Mouse (Mus musculus): ENCODE data around the gene Clrn2. TPM values are rescaled to one million over a fixed set of nuclear protein-coding genes. Genes with fewer than 3 reads are reported as not detected.

Clrn2 gene
- polyA plus RNA-seq, 1 experiment from 2014 or later, result not detected

GRCm38 (mm10) chr5:45475771-45476170 is 22.2 kb downstream of the Clrn2 start:
- no peaks in the 10 kb centered on the region for H3K27me3 ChIP-seq (replicated peaks; ENCODE audit: control insufficient read depth, insufficient read depth, low read length)
- H3K4me1 ChIP-seq (ENCODE audit: control insufficient read depth, insufficient read depth, low read length), result peaks cover 4% of the 10 kb centered on the region; the same call in 1 of the 2 replicates
- H3K9me3 ChIP-seq (replicated peaks; ENCODE audit: control insufficient read depth, low read length), result no peaks in the 10 kb centered on the region
- ATAC-seq (no peak), DNase-seq (ENCODE audit: low spot score) (no peak)
- no peak overlapping the region for H3K4me3 ChIP-seq (ENCODE audit: low read depth, low read length)
- H3K4me2 ChIP-seq (ENCODE audit: low read length), result no peak overlapping the region
- no peak overlapping the region for H3K27ac ChIP-seq (ENCODE audit: low read depth, low read length)
- no peak overlapping the region for H3K9ac ChIP-seq (ENCODE audit: low read length)
- whole genome bisulfite sequencing, result 73% methylated on average over 5 of the region's 5 CpGs
- no peaks in the 10 kb centered on the region for H3K36me3 ChIP-seq (ENCODE audit: control insufficient read depth, insufficient read depth, low read length)

- no peak overlapping the region for H3K27ac ChIP-seq (ENCODE audit: low read depth, low read length)
Observed at GRCm38 (mm10) chr5:45476288-45476687, 22.7 kb downstream of the Clrn2 start.

GRCm38 (mm10) chr5:45477601-45478000 is 24.1 kb downstream of the Clrn2 start:
- no peak for ATAC-seq
- DNase-seq (ENCODE audit: low spot score), result no peak
- WGBS, result 84% methylated on average over 7 of the region's 7 CpGs

More at GRCm38 (mm10) chr5:45476288-45476687, 22.7 kb downstream of the Clrn2 start:
- Histone ChIP-seq H3K9me3 (replicated peaks; ENCODE audit: control insufficient read depth, low read length) (no peaks in the 10 kb centered on the region), H3K4me1 (ENCODE audit: control insufficient read depth, insufficient read depth, low read length) (peaks cover 4% of the 10 kb centered on the region; the same call in 1 of the 2 replicates), H3K4me2 (ENCODE audit: low read length) (peak overlapping the region; percentile 3; the same call in 1 of the 2 replicates), H3K27me3 (replicated peaks; ENCODE audit: control insufficient read depth, insufficient read depth, low read length) (no peaks in the 10 kb centered on the region), H3K36me3 (ENCODE audit: control insufficient read depth, insufficient read depth, low read length) (no peaks in the 10 kb centered on the region), H3K9ac (ENCODE audit: low read length) (no peak overlapping the region), H3K4me3 (ENCODE audit: low read depth, low read length) (no peak overlapping the region)
- 8% methylated on average over 6 of the region's 6 CpGs for WGBS
- DNase-seq (ENCODE audit: low spot score) (peak; percentile 77), ATAC-seq (peak; percentile 43; the same call in 1 of the 2 replicates)

GRCm38 (mm10) chr5:45480066-45480465 is 26.5 kb downstream of the Clrn2 start:
- 95% methylated on average over 1 of the region's 1 CpGs for WGBS
- ATAC-seq, result no peak

More at GRCm38 (mm10) chr5:45477601-45478000, 24.1 kb downstream of the Clrn2 start:
- Histone ChIP-seq H3K4me1 (ENCODE audit: control insufficient read depth, insufficient read depth, low read length) (peaks cover 4% of the 10 kb centered on the region; the same call in 1 of the 2 replicates), H3K27ac (ENCODE audit: low read depth, low read length) (no peak overlapping the region), H3K27me3 (replicated peaks; ENCODE audit: control insufficient read depth, insufficient read depth, low read length) (no peaks in the 10 kb centered on the region), H3K9me3 (replicated peaks; ENCODE audit: control insufficient read depth, low read length) (no peaks in the 10 kb centered on the region), H3K4me2 (ENCODE audit: low read length) (no peak overlapping the region), H3K4me3 (ENCODE audit: low read depth, low read length) (no peak overlapping the region), H3K36me3 (ENCODE audit: control insufficient read depth, insufficient read depth, low read length) (no peaks in the 10 kb centered on the region), H3K9ac (ENCODE audit: low read length) (no peak overlapping the region)

GRCm38 (mm10) chr5:45481125-45481524 is 27.6 kb downstream of the Clrn2 start:
- no peak overlapping the region for H3K9ac ChIP-seq (ENCODE audit: low read length)
- H3K9me3 ChIP-seq (replicated peaks; ENCODE audit: control insufficient read depth, low read length), result no peaks in the 10 kb centered on the region
- ATAC-seq (no peak), DNase-seq (ENCODE audit: low spot score) (no peak)
- no peak overlapping the region for H3K27ac ChIP-seq (ENCODE audit: low read depth, low read length)
- H3K4me2 ChIP-seq (ENCODE audit: low read length), result no peak overlapping the region
- H3K36me3 ChIP-seq (ENCODE audit: control insufficient read depth, insufficient read depth, low read length), result no peaks in the 10 kb centered on the region
- H3K4me1 ChIP-seq (ENCODE audit: control insufficient read depth, insufficient read depth, low read length), result peaks cover 2% of the 10 kb centered on the region; the same call in 1 of the 2 replicates
- H3K27me3 ChIP-seq (replicated peaks; ENCODE audit: control insufficient read depth, insufficient read depth, low read length), result no peaks in the 10 kb centered on the region
- H3K4me3 ChIP-seq (ENCODE audit: low read depth, low read length), result no peak overlapping the region
- WGBS, result 95% methylated on average over 2 of the region's 2 CpGs

More at GRCm38 (mm10) chr5:45480066-45480465, 26.5 kb downstream of the Clrn2 start:
- DNase-seq (ENCODE audit: low spot score), result no peak
- H3K9ac ChIP-seq (ENCODE audit: low read length), result no peak overlapping the region
- no peaks in the 10 kb centered on the region for H3K9me3 ChIP-seq (replicated peaks; ENCODE audit: control insufficient read depth, low read length)
- no peaks in the 10 kb centered on the region for H3K27me3 ChIP-seq (replicated peaks; ENCODE audit: control insufficient read depth, insufficient read depth, low read length)
- no peak overlapping the region for H3K4me3 ChIP-seq (ENCODE audit: low read depth, low read length)
- H3K27ac ChIP-seq (ENCODE audit: low read depth, low read length), result no peak overlapping the region
- H3K4me1 ChIP-seq (ENCODE audit: control insufficient read depth, insufficient read depth, low read length), result peaks cover 4% of the 10 kb centered on the region; the same call in 1 of the 2 replicates
- no peak overlapping the region for H3K4me2 ChIP-seq (ENCODE audit: low read length)
- H3K36me3 ChIP-seq (ENCODE audit: control insufficient read depth, insufficient read depth, low read length), result no peaks in the 10 kb centered on the region

- H3K4me1 ChIP-seq (ENCODE audit: control insufficient read depth, insufficient read depth, low read length), result no peaks in the 10 kb centered on the region
- WGBS, result 86% methylated on average over 3 of the region's 3 CpGs
- H3K9ac ChIP-seq (ENCODE audit: low read length), result no peak overlapping the region
- no peak overlapping the region for H3K4me3 ChIP-seq (ENCODE audit: low read depth, low read length)
- ATAC-seq, result no peak
- H3K9me3 ChIP-seq (replicated peaks; ENCODE audit: control insufficient read depth, low read length), result no peaks in the 10 kb centered on the region
- no peak overlapping the region for H3K4me2 ChIP-seq (ENCODE audit: low read length)
- no peak overlapping the region for H3K27ac ChIP-seq (ENCODE audit: low read depth, low read length)
- no peaks in the 10 kb centered on the region for H3K27me3 ChIP-seq (replicated peaks; ENCODE audit: control insufficient read depth, insufficient read depth, low read length)
- no peak for DNase-seq (ENCODE audit: low spot score)
- no peaks in the 10 kb centered on the region for H3K36me3 ChIP-seq (ENCODE audit: control insufficient read depth, insufficient read depth, low read length)
Observed at GRCm38 (mm10) chr5:45482607-45483006, 29.1 kb downstream of the Clrn2 start.

- no peak overlapping the region for H3K4me3 ChIP-seq (ENCODE audit: low read depth, low read length)
- H3K9ac ChIP-seq (ENCODE audit: low read length), result no peak overlapping the region
- 80% methylated on average over 1 of the region's 1 CpGs for WGBS
- H3K27ac ChIP-seq (ENCODE audit: low read depth, low read length), result no peak overlapping the region
- H3K4me2 ChIP-seq (ENCODE audit: low read length), result no peak overlapping the region
- H3K27me3 ChIP-seq (replicated peaks; ENCODE audit: control insufficient read depth, insufficient read depth, low read length), result no peaks in the 10 kb centered on the region
- no peaks in the 10 kb centered on the region for H3K36me3 ChIP-seq (ENCODE audit: control insufficient read depth, insufficient read depth, low read length)
- DNase-seq (ENCODE audit: low spot score), result no peak
- H3K9me3 ChIP-seq (replicated peaks; ENCODE audit: control insufficient read depth, low read length), result no peaks in the 10 kb centered on the region
- no peak for ATAC-seq
- no peaks in the 10 kb centered on the region for H3K4me1 ChIP-seq (ENCODE audit: control insufficient read depth, insufficient read depth, low read length)
Observed at GRCm38 (mm10) chr5:45483654-45484053, 30.1 kb downstream of the Clrn2 start.

- H3K27ac ChIP-seq (ENCODE audit: low read depth, low read length), result no peak overlapping the region
- ATAC-seq (no peak), DNase-seq (ENCODE audit: low spot score) (no peak)
- no peak overlapping the region for H3K9ac ChIP-seq (ENCODE audit: low read length)
- no peak overlapping the region for H3K4me2 ChIP-seq (ENCODE audit: low read length)
- H3K9me3 ChIP-seq (replicated peaks; ENCODE audit: control insufficient read depth, low read length), result no peaks in the 10 kb centered on the region
- H3K4me1 ChIP-seq (ENCODE audit: control insufficient read depth, insufficient read depth, low read length), result peaks cover 2% of the 10 kb centered on the region; the same call in 1 of the 2 replicates
- 50% methylated on average over 4 of the region's 4 CpGs for WGBS
- H3K4me3 ChIP-seq (ENCODE audit: low read depth, low read length), result no peak overlapping the region
- no peaks in the 10 kb centered on the region for H3K27me3 ChIP-seq (replicated peaks; ENCODE audit: control insufficient read depth, insufficient read depth, low read length)
- no peaks in the 10 kb centered on the region for H3K36me3 ChIP-seq (ENCODE audit: control insufficient read depth, insufficient read depth, low read length)
Observed at GRCm38 (mm10) chr5:45491776-45492175, 38.2 kb downstream of the Clrn2 start.

- peak within 1 kb of the TSS; percentile 64 for H3K4me3 ChIP-seq (ENCODE audit: low read depth, low read length)
- peaks cover 2% of the 10 kb centered on the region; the same call in 1 of the 2 replicates for H3K36me3 ChIP-seq (ENCODE audit: control insufficient read depth, insufficient read depth, low read length)
- DNase-seq (ENCODE audit: low spot score) (peak; percentile 96), ATAC-seq (peak; percentile 96)
- peak within 1 kb of the TSS; percentile 73 for H3K4me2 ChIP-seq (ENCODE audit: low read length)
- H3K4me1 ChIP-seq (ENCODE audit: control insufficient read depth, insufficient read depth, low read length), result peaks cover 2% of the 10 kb centered on the region; the same call in 1 of the 2 replicates
- peak within 1 kb of the TSS; percentile 74 for H3K9ac ChIP-seq (ENCODE audit: low read length)
- H3K27me3 ChIP-seq (replicated peaks; ENCODE audit: control insufficient read depth, insufficient read depth, low read length), result no peaks in the 10 kb centered on the region
- under 1% methylated on average over 78 of the region's 78 CpGs for WGBS
- H3K9me3 ChIP-seq (replicated peaks; ENCODE audit: control insufficient read depth, low read length), result no peaks in the 10 kb centered on the region
- H3K27ac ChIP-seq (ENCODE audit: low read depth, low read length), result no peak within 1 kb of the TSS
Observed at GRCm38 (mm10) chr5:45493191-45494092, 39.9 kb downstream of the Clrn2 start, which contains the start of gene Lap3. TSS of gene Lap3 (plus strand) at chr5:45493374.
